Mouse (Mus musculus): ENCODE data around the gene Prss54. TPM values are rescaled to one million over a fixed set of nuclear protein-coding genes. Genes with fewer than 3 reads are reported as not detected.

Gene Prss54
- total RNA-seq, 1 experiment from 2014 or later = not detected

Other genes starting within 250 kb of the Prss54 start
- 2.8 and 5.2 TPM in 2 replicates for gene Zfp319, start 244.4 kb downstream of the Prss54 start, total RNA-seq (2017)
- 14.5 and 17.9 TPM in 2 replicates for gene Usb1, start 244.1 kb downstream of the Prss54 start, total RNA-seq (2017)
- 0.05 and 0.55 TPM in 2 replicates for gene Mmp15, start 224.1 kb downstream of the Prss54 start, total RNA-seq (2017)
- 76.7 and 79.5 TPM in 2 replicates for gene Cfap20, start 141.5 kb downstream of the Prss54 start, total RNA-seq (2017)
- gene Csnk2a2, start 86.3 kb downstream of the Prss54 start, total RNA-seq (2017) = 38.8 and 41.4 TPM in 2 replicates
- not detected in 2 replicates for gene Ccdc113, start 42.3 kb downstream of the Prss54 start, total RNA-seq (2017)
- 18.0 and 19.5 TPM in 2 replicates for gene Gins3, start 57.1 kb upstream of the Prss54 start, total RNA-seq (2017)
- 0.09 TPM in 1 of 2 replicates, not detected in the other for gene Ndrg4, start 100.6 kb upstream of the Prss54 start, total RNA-seq (2017)
- 52.2 and 110 TPM in 2 replicates for gene Setd6, start 139.5 kb upstream of the Prss54 start, total RNA-seq (2017)
- gene Cnot1, start 231.1 kb upstream of the Prss54 start, total RNA-seq (2017) = 172 and 219 TPM in 2 replicates
- 290 and 291 TPM in 2 replicates for gene Sap18b, start 249.0 kb upstream of the Prss54 start, total RNA-seq (2017)

Measured in common myeloid progenitor, adult 5-6 weeks (primary cell).